Mouse (Mus musculus): ENCODE results near the gene Izumo1. TPM values are rescaled to one million over a fixed set of nuclear protein-coding genes. Genes with fewer than 3 reads are reported as not detected.
A peak's percentile ranks its signal among the peaks of the same experiment; 100 is the strongest.
"Not testable (repeated sequence)": the region's sequence is repeated elsewhere in the genome, so short reads cannot be mapped to it uniquely, and the experiment has no call there.

Izumo1 gene
- total RNA-seq, 2 experiments from 2014 or later = not detected

DNA sequence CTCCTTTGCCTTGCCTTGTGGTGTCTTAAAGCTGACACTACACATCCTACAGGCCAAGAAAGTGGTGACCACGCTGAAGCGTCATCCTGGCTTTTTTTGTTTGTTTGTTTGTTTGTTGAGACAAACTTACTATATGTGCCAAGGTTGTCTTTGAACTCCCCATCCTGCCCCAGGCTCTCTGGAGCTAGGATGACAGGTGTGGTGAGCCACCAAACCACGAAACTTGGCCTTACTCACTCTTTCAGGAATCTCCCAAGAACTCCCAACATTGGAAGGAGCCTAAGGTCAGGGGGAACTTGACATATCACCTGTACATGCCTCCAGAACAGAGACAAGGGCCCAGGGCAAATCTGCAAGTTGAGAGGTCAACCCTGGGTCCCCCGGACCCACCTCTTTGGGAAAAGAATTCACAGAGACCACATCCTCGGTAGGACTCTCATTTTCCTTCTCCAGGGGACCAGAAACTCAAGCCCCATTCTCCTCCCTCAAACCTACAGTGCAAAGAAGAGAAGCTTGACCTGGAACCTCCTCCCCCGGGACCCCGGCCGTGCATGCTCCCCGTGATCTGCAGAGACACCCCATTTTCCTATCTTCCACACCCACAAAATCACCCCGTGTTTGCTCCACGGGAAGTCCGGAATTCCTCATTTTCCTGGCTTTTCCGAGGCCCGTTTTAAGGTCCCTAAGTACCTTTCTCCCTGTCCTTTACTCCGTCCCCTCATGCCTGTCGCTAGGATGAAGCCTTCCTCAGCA, 21.1 kb downstream of the Izumo1 start:
- DNase-seq = no peak

DNA sequence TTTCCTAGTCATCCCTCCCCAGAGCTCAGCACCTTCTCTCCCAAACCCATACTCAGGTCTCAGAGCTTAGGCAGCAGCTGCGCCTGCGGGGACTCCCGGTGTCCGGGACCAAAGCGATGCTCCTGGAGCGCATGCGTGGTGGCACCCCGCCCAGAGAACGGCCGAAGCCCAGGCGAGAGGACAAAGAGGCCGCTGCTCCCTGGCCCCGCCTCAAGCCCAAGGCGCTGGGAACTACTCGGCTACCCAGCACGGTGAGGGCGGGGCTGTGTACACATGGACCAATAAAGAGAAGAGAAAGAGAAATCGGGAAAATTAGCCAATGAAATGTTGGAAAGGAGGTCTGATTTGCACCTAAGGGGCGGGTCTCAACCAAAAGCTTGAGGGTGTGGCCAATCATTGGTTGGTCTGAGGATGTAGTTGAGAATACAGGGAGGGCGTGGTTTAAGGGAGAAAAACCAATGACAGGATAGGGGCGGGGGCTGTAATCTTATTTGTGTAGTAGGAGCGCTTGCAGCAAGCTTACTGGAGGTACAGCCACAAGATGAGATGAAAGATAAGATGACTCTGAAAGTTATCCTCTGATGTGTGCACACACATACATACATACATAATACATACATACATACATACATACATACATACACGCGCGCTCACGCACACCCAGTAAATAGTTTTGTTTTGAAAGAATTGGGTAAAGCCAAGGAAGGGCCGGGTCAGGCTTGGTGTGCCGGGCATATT, 22.0 kb downstream of the Izumo1 start:
- peak; percentile 90 to 91 for DNase-seq

DNA sequence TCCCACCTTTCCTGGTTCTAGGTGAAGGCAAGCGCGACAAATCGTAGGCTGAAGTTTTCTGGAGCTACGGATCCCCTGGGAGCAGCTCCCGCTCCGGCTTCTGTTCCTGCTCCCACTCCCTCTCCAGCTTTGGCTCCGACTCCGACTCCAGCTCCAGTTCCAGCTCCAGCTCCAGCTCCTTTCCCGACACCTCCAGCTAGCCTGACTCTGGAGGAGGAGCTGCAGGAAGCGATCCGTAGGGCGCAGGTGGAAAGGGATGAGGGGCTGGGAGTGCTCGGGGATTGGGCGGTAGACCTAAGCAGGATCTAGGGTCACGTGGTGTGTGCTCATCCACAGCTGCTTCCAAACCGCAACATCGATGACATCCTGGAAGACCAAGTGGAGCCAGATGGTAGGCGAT, 22.6 kb downstream of the Izumo1 start:
- peak; percentile 55 to 61 for DNase-seq

DNA sequence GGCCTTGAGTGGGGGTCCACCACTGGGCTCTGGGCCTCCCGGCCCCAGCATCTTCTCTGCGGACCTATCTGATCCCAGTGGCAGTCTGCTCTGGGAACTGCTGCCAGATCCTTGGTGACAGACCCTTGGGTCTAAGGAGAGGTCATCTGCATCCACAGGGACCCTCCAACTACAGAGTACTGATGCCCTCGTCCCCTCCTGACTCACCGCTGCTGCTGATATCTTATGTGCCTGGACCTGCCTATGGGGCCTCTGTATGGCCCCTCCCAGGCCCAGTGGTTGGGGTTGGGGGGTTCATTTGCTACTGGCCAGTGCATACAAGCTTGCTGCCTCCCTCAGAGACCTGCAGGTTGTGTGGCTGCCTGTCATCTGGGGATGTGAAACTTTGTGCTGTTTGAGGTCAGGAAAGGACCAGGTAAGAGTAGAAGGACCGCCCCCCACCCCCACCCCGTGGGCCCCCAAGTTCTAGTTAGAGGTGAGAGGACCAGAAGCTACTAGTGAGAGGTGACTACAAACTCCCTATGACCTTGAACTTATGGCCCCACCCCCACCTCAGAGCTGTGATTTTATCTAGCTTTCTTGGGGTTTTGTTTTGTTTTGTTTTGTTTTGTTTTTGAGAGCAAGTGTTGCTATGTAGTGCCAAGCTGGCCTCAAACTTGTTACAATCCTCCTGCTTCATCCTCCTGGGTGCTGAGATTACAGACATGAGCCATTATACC, 23.4 kb downstream of the Izumo1 start:
- DNase-seq = no peak

DNA sequence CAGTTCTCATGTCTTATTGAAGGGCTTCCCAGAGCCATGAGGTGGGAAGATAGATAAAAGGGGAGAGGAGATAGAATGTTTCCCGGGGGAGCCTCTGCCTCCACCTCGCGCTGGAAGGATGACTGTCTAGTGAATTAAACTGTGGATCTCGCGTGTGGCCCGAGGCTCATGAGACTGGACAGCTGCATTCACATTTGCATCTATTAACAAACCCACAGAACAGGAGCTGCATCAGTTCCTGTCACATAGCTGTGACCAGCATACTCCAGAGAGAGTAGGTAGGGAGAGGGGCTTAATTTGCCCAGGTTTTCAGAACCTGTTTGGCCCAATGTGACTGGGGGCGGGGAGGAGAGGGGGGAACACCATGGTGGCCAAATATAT, 24.0 kb downstream of the Izumo1 start:
- DNase-seq = no peak

DNA sequence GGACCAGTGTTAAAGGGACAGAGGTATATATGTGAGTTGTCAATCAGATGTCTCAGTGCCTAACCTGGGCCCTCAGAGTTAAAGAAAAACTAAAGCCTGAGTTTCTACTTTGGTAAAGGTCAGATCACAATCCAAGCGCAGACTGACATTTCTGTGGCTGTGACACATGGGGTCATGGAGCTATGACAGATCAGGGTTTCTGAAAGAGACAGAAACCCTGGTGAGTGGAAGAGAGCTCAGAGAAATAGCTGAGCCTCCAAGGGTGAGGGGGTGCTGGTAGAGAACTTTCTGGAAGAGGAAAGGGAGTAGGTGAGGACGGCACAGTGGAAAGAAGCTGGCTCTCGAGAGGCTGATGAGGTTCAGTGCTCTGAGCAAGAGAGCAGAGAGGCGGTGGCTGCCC, 25.1 kb downstream of the Izumo1 start:
- no peak for DNase-seq

DNA sequence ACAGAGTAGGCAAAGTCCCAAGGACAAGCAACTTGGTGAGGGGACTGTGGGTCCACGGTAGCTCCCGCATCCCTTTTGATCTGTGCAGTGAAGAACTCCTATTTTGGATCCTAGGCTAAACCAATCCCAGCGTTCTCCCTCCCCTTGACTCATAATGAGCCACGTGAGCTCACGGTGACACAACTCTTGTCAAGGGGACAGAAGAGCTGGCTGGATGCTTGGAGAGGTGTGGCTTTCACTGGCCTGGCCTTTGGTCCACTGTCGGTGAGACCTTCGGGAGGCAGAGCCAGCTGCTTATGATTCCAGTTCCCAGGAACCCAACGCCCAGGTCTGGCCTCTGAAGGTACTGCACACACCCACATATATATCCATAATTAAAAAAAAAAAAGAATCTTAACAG, 27.7 kb downstream of the Izumo1 start:
- no peak for DNase-seq

DNA sequence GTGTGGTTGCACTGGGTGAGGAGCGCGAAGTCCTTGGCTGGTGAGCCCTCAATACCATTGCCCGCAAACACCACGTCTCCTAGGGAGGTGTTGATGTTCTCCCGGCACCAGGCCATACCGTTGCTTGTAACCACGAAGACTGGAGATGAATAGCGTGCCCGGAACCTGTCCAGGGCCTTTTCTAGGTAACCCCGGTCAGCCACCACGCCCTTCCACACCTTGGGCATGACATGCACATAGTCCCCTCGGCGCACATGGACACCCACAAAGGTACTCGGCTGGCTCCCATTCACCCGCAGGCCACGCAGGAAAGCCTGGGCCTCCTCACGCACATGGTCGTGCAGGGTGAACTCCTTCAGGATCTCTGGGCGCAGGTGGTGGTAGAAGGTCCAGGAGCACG, 28.9 kb downstream of the Izumo1 start:
- not testable (repeated sequence) for DNase-seq

DNA sequence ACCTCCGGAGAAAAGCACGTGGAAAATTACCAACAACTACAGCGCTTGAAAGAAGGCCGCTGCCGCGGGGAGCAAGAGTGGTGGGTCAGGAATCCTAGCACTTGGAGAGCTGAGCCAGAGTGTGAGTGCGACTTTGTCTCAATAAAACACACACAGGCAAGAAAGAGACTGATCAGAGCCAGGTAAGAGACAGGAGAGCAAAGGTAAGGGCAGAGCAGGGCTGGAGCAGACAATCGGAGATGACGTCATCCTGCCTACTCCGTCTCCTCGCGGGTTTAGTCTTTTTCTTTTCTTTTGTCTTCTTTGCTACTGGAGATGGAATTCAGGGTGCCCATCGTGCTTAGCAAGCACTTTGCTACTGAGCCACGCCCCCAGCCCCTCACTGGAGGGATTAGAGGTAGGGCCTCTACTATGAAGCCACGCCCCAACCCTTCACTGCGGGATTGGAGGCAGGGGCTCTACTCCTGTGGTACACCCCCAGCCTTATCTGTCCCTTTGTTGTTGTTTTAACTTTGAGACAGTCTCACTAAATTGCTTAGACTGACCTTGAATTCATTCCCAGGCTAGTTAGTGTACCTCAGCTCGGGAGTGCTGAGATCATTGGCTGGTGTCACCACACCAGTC, 32.9 kb downstream of the Izumo1 start:
- DNase-seq = no peak

DNA sequence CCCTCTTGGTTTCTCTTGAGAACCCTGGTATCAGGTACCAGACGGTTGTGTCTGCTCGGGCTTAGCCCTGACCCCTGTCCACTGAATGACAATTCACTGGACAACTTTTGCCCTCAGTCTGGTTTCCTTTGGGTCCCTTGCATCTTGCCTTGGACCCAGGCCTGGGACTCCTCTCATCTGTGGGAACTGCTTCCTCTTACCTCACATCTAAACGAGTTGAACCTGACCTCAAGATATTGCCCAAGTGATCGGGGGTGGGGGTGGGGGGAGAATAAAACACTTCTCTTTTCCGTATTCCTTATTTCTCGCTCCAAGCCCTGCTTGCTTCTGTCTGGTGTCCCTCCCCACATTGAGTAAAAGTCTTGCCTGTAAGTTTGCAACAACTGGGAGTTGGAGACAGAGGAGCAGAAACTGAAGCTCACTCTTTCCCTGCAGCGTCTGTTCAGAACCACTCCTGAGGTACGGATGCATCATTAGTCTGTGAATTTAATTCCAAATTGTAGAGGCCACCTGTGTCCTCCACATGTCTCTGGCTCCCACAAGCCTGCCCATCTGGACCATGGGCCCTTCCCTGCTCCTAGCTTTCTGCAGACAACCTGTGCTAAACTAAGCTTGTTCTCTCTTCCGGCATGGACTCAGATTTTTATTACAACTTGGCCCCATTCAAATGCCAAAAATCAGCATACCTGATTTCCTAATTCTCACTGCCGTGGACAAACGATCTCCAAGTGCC, 39.3 kb downstream of the Izumo1 start:
- no peak for DNase-seq

DNA sequence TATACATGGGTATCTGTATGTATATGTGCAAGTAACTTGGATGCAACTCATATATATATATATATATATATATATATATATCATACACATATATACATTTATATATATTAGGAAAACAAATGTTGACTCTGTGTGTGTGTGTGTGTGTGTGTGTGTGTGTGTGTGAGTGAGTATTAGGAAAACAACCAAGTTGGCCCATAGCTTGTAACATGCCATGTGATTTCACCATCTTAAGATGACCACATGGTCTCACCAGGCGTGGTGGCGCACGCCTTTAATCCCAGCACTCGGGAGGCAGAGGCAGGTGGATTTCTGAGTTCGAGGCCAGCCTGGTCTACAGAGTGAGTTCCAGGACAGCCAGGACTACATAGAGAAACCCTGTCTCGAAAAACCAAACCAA, 40.1 kb downstream of the Izumo1 start:
- DNase-seq = not testable (repeated sequence)

DNA sequence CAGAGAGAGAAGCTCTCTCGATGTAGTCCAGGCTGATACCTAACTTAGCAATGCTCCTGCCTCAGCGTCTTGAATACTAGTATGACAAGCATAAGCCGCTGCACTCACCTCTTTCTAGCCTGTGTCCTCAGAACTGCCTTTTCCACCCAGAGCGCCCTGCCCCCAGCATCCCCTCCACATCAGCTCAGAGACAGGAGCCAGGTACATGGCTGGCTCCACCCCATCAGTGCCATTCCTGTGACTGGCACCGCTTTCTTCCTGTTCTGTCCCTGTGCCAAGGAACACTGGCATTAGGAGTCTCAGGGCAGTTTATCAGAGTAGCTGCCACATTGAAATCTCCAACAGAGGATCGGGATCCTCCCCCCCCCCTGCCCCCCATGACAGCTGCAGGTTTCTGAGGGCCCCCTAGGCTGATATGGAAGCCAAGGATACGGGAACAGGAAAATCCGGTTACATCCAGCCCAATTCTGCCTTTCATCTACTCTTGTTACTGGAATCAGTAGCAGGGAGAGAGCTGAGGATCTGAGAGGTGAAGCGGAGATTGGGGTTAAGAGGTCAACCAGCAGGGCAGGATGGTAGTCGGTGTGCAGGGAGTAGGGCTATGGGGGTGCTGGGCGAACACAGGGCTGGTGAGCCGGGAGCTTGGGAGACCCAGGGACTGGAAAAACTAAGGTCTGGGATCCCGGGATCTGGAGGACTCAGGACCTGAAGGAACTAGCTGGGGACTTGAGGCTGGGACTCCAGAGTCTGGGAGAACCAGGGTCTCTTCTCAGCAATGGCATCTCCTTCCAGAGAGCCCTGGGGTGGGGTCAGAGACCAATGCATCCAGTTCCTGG, 43.9 kb downstream of the Izumo1 start:
- DNase-seq = no peak

DNA sequence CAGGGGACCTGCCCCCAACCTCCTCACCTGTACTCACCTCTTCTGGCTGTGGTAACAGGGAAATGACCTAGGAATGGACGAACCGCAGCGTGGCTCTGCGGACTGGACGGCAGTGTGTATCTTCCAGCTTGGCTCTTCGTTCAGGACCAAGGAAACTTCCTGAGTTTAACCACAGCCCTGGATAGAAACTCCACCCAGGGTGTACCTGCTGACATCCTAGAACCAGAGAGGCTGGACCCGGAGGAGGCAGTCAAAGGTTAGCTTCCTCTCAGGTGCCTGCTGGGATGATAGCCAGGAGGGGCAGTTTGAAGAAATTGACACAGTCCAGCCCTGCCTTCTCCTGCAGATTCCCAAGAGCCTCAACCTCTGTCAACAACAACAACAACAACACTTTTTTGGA, 44.5 kb downstream of the Izumo1 start, which contains the start of gene Fut2:
Gene Fut2, minus strand, starts transcription at position 234 of the 400 bp plus-strand sequence.
- DNase-seq = no peak

DNA sequence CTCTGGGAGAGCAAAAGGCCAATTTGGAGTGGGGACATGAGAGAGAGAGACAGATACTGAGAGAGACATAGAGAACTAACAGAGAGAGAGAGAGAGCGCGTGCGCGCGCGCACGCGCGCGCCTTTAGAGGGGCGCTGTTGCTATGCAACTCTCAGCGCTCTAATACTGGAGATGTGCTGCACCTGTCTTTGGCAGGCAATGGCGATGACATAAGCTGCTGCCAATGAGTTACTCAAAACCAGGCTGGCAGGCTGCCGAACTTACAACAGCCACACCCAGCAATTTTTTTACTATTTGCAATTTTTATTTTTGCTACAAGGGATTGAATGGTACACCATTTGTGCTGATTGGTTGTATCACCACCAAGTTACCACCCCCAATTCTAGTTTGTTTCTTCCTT, 46.1 kb downstream of the Izumo1 start:
- DNase-seq = no peak

DNA sequence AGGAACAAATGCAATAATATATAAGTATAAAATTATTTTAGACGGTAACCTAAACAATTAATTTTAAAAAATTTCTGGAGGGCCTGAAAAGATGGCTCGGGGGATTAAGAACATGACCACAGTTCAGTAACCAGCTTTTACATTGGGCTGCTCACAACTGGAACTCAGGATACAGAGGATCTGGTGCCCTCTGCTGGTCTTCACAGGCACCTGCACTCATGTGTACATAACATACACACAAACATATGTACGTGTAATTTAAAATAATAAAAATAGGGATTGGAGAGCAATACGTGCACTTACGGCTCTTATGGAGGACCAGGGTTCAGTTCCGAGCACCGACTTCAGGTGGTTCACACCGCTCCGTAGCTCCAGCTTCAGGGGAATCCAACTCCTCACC, 47.3 kb downstream of the Izumo1 start:
- no peak for DNase-seq

DNA sequence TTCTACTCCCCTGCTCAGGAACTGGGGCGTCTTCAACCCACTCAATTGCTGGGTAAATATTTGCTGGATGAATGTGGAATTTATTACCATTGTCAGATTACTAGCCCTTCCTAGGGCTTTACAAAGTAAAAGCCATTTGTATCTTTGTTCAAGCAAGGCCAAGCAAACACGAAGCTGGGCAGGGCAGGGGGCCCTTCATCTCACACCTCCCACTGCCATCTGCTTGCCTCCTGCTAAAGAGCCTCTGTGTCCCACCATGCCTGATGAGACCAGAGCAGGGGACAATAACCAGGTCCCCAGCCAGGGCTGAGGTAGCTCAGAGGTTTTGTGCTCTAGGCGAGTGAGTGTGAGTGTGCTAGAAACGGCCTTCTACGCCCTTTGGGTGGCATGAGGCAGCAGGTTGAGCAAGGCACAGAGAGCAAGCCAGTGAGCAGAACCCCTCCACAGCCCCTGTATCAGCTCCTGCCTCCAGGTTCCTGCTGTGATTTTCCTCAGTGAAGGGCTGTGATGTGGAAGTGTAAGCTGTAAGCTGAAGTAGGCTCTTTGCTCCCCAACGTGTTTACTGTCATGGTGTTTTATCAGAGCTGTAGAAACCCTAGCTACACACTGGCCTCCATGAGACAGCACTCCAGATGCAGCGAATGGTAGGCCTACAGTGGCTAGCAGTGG, 56.1 kb downstream of the Izumo1 start:
- no peak for DNase-seq

Data from layer of hippocampus, postnatal 36 days (tissue).